Mouse (Mus musculus): ENCODE measurements around the gene Zcchc24. TPM values are rescaled to one million over a fixed set of nuclear protein-coding genes. Genes with fewer than 3 reads are reported as not detected.
"Not testable (repeated sequence)": the region's sequence is repeated elsewhere in the genome, so short reads cannot be mapped to it uniquely, and the experiment has no call there.

The Zcchc24 gene
- 1 to 10 TPM in 1 of 2 experiments, under 1 TPM in 1; 0.84 to 1.3 TPM for polyA plus RNA-seq (2017; shearing (Covaris generic))

GRCm38 (mm10) chr14:25768915-25769625, at the start of gene Zcchc24:
TSS of gene Zcchc24 (minus strand) at chr14:25769039.
- ATAC-seq, result peak; percentile 74

GRCm38 (mm10) chr14:25816416-25816815, 47.6 kb upstream of the Zcchc24 start:
- peak; percentile 71 for ATAC-seq

GRCm38 (mm10) chr14:25814140-25814539, 45.3 kb upstream of the Zcchc24 start:
- ATAC-seq, result no peak

- ATAC-seq, result not testable (repeated sequence)
Observed at GRCm38 (mm10) chr14:25811026-25811425, 42.2 kb upstream of the Zcchc24 start.

GRCm38 (mm10) chr14:25806561-25806960, 37.7 kb upstream of the Zcchc24 start:
- no peak for ATAC-seq

- ATAC-seq, result no peak
Observed at GRCm38 (mm10) chr14:25805871-25806270, 37.0 kb upstream of the Zcchc24 start.

GRCm38 (mm10) chr14:25803246-25803809, 34.5 kb upstream of the Zcchc24 start:
- ATAC-seq, result no peak

GRCm38 (mm10) chr14:25802511-25802910, 33.7 kb upstream of the Zcchc24 start:
- ATAC-seq, result no peak

- ATAC-seq, result peak; percentile 80
Observed at GRCm38 (mm10) chr14:25800166-25800960, 31.5 kb upstream of the Zcchc24 start.

GRCm38 (mm10) chr14:25796619-25797018, 27.8 kb upstream of the Zcchc24 start:
- no peak for ATAC-seq

- ATAC-seq, result no peak
Observed at GRCm38 (mm10) chr14:25795561-25796174, 26.8 kb upstream of the Zcchc24 start.

- no peak for ATAC-seq
Observed at GRCm38 (mm10) chr14:25795067-25795466, 26.2 kb upstream of the Zcchc24 start.

GRCm38 (mm10) chr14:25794331-25794730, 25.5 kb upstream of the Zcchc24 start:
- ATAC-seq, result no peak

- no peak for ATAC-seq
Observed at GRCm38 (mm10) chr14:25790768-25791302, 22.0 kb upstream of the Zcchc24 start.

GRCm38 (mm10) chr14:25789946-25790345, 21.1 kb upstream of the Zcchc24 start:
- no peak for ATAC-seq

GRCm38 (mm10) chr14:25789207-25789606, 20.4 kb upstream of the Zcchc24 start:
- ATAC-seq, result no peak

- ATAC-seq, result no peak
Observed at GRCm38 (mm10) chr14:25788201-25788600, 19.4 kb upstream of the Zcchc24 start.

GRCm38 (mm10) chr14:25787387-25787910, 18.6 kb upstream of the Zcchc24 start:
- no peak for ATAC-seq

GRCm38 (mm10) chr14:25786959-25787358, 18.1 kb upstream of the Zcchc24 start:
- ATAC-seq, result no peak

GRCm38 (mm10) chr14:25785210-25785609, 16.4 kb upstream of the Zcchc24 start:
- ATAC-seq, result no peak

GRCm38 (mm10) chr14:25783220-25783619, 14.4 kb upstream of the Zcchc24 start:
- no peak for ATAC-seq

GRCm38 (mm10) chr14:25780601-25781000, 11.8 kb upstream of the Zcchc24 start:
- ATAC-seq, result peak; percentile 95

Measured in CD4-positive, CD25-positive, alpha-beta regulatory T cell, adult 4 months (primary cell).